ENCODE assay signal across 9 mouse cellular contexts in the genomic region with DNA sequence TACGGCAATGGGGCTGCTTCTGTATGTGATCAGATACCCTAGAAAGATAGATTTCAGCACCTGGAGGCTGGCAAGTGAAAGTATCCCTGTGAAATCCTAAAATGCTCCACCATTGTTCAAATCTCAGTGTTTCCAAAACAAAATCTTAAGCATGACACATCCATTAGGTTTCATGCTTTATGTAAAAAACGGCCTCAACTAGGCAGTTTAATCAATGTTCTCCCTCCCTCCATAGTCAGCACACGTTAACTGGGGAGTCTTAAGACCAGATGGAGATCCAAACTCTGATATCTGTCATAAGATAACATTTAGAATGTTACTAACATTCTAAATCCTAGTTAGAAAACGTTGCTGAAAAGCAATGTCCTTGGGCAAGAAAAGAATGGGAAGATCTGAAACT. TPM values are rescaled to one million over a fixed set of nuclear protein-coding genes. Genes with fewer than 3 reads are reported as not detected.
DNase-seq lines count a peak whose midpoint lies in the region; ATAC-seq and TF ChIP-seq lines count a peak whose summit lies in the region.
"Had no signal": no experiment of that assay in that cellular context is flagged by ENCODE, and none has a peak within 500 bp of the region (broad histone marks: within the 10 kb centered on the region; RNA-seq: fewer than 3 reads in every experiment).

No protein-coding gene starts in this region.

- DNase-seq in heart, adult 9 months (ENCODE audit: low spot score in 2 of 2), result no peak
- no peak for DNase-seq in forebrain, embryonic 14.5 days (ENCODE audit: low spot score)
- DNase-seq in gastrocnemius, postnatal 25 days, result no peak
- DNase-seq in layer of hippocampus, postnatal 36 days, result no peak

- H3K27me3 ChIP-seq in heart, embryonic 11.5 days (ENCODE audit: control insufficient read depth, insufficient read depth, low read length), result no peaks in the 10 kb centered on the region
- no peaks in the 10 kb centered on the region for H3K27me3 ChIP-seq in E14TG2a.4 (ENCODE audit: insufficient read depth, low read length)
- H3K27me3 ChIP-seq in forebrain, embryonic 14.5 days (replicated peaks; ENCODE audit: control insufficient read depth, insufficient read depth, low read length), result no peaks in the 10 kb centered on the region
- H3K27me3 ChIP-seq in liver, embryonic 16.5 days (ENCODE audit: control insufficient read depth, insufficient read depth, low read depth, low read length), result no peaks in the 10 kb centered on the region

- H3K9ac ChIP-seq in heart, embryonic 11.5 days (ENCODE audit: low read depth, low read length), result peak overlapping the region; percentile 98
- peak overlapping the region; percentile 100 for H3K9ac ChIP-seq in forebrain, embryonic 14.5 days (ENCODE audit: low read length)
- peak overlapping the region; percentile 89 for H3K9ac ChIP-seq in liver, embryonic 16.5 days (ENCODE audit: low read depth, low read length)

- H3K27ac ChIP-seq in heart, embryonic 11.5 days (ENCODE audit: low read depth, low read length), result peak overlapping the region; percentile 99; the same call in 1 of the 2 replicates
- peak overlapping the region; percentile 99 for H3K27ac ChIP-seq in forebrain, embryonic 14.5 days (ENCODE audit: low read depth, low read length)
- H3K27ac ChIP-seq in liver, embryonic 16.5 days (ENCODE audit: low read length), result no peak overlapping the region

- H3K9me3 ChIP-seq in heart, embryonic 11.5 days (replicated peaks; ENCODE audit: control insufficient read depth, low read length), result no peaks in the 10 kb centered on the region
- no peaks in the 10 kb centered on the region for H3K9me3 ChIP-seq in E14TG2a.4 (ENCODE audit: low read length)
- no peaks in the 10 kb centered on the region for H3K9me3 ChIP-seq in forebrain, embryonic 14.5 days (replicated peaks; ENCODE audit: control insufficient read depth, low read length)
- no peaks in the 10 kb centered on the region for H3K9me3 ChIP-seq in liver, embryonic 16.5 days (replicated peaks; ENCODE audit: control insufficient read depth, low read length)

- peaks cover 2% of the 10 kb centered on the region; the same call in 1 of the 2 replicates for H3K36me3 ChIP-seq in heart, embryonic 11.5 days (ENCODE audit: control insufficient read depth, insufficient read depth, low read length)
- H3K36me3 ChIP-seq in E14TG2a.4 (ENCODE audit: insufficient read depth, low read length), result peaks cover 32% of the 10 kb centered on the region
- 0 out of 2 replicates have a peak, but pooled peaks cover 6% of the 10 kb centered on the region for H3K36me3 ChIP-seq in forebrain, embryonic 14.5 days (ENCODE audit: control insufficient read depth, insufficient read depth, low read length)
- H3K36me3 ChIP-seq in liver, embryonic 16.5 days (ENCODE audit: control insufficient read depth, insufficient read depth), result no peaks in the 10 kb centered on the region

- TF ChIP-seq CTCF in E14TG2a.4 (conservative IDR thresholded peaks at IDR 0.05; ENCODE audit: low read length), result no peak

- H3K4me3 ChIP-seq in heart, embryonic 11.5 days (ENCODE audit: low read depth, low read length), result peak overlapping the region; percentile 86
- H3K4me3 ChIP-seq in E14TG2a.4 (replicated peaks; ENCODE audit: low read length), result peak overlapping the region; percentile 83
- H3K4me3 ChIP-seq in forebrain, embryonic 14.5 days (ENCODE audit: low read depth, low read length), result peak overlapping the region; percentile 96
- peak overlapping the region; percentile 95 for H3K4me3 ChIP-seq in liver, embryonic 16.5 days (ENCODE audit: low read depth, low read length)

- H3K4me1 ChIP-seq in heart, embryonic 11.5 days (ENCODE audit: control insufficient read depth, insufficient read depth, low read length), result peaks cover 7% of the 10 kb centered on the region
- H3K4me1 ChIP-seq in E14TG2a.4 (replicated peaks; ENCODE audit: low read depth, low read length), result peaks cover 74% of the 10 kb centered on the region
- H3K4me1 ChIP-seq in forebrain, embryonic 14.5 days (ENCODE audit: control insufficient read depth, insufficient read depth, low read length), result peaks cover 14% of the 10 kb centered on the region
- peaks cover 15% of the 10 kb centered on the region for H3K4me1 ChIP-seq in liver, embryonic 16.5 days (ENCODE audit: control insufficient read depth, low read depth, low read length)

- 8% methylated on average over 4 of the region's 4 CpGs for WGBS in heart, embryonic 11.5 days (ENCODE audit: insufficient replicate concordance)
- 16% methylated on average over 4 of the region's 4 CpGs for WGBS in forebrain, embryonic 14.5 days
- 18% methylated on average over 4 of the region's 4 CpGs for WGBS in liver, embryonic 16.5 days (ENCODE audit: insufficient replicate concordance)

- H3K4me2 ChIP-seq in heart, embryonic 11.5 days, result peak overlapping the region; percentile 70
- H3K4me2 ChIP-seq in forebrain, embryonic 14.5 days (ENCODE audit: low read length), result peak overlapping the region; percentile 54
- H3K4me2 ChIP-seq in liver, embryonic 16.5 days (ENCODE audit: low read depth, low read length), result peak overlapping the region; percentile 95

- ATAC-seq in heart, embryonic 11.5 days (replicated peaks; ENCODE audit: insufficient number of reproducible peaks, low FRiP score, low TSS enrichment), result no peak
- ATAC-seq in forebrain, embryonic 14.5 days, result no peak
- ATAC-seq in liver, embryonic 16.5 days (ENCODE audit: low read depth), result no peak
- no peak for ATAC-seq in CD4-positive, CD25-positive, alpha-beta regulatory T cell, adult 4 months

RNA-seq across cellular contexts. Expression of a gene that starts 0.9 kb away (rescaled TPM):
- 19.5 and 22.0 TPM in 2 replicates for polyA plus RNA-seq in heart, embryonic 11.5 days (2014; fragmentation: Nextera tagmentation; extraction: Ambion mirVana)
- 38.8 and 41.6 TPM in 2 replicates for polyA plus RNA-seq in forebrain, embryonic 14.5 days (2014; fragmentation: Nextera tagmentation; extraction: Ambion mirVana)
- polyA plus RNA-seq in liver, embryonic 16.5 days (2015; fragmentation: Nextera tagmentation; extraction: Ambion mirVana), result 4.5 and 4.7 TPM in 2 replicates
- total RNA-seq in gastrocnemius, postnatal 25 days (2021), result 1 to 10 TPM; 6.2 to 7.4 TPM
- 10 to 100 TPM; 22.0 to 28.5 TPM for polyA plus RNA-seq in CD4-positive, CD25-positive, alpha-beta regulatory T cell, adult 4 months (2017; shearing (Covaris generic))
- total RNA-seq in layer of hippocampus, postnatal 36 days (2021), result 10 to 100 TPM; 25.9 to 28.1 TPM

RNA-seq across cellular contexts. Expression of a gene that starts 11.7 kb away (rescaled TPM):
- not detected in 2 replicates for polyA plus RNA-seq in heart, embryonic 11.5 days (2014; fragmentation: Nextera tagmentation; extraction: Ambion mirVana)
- 0.36 TPM in 1 of 2 replicates, not detected in the other for polyA plus RNA-seq in forebrain, embryonic 14.5 days (2014; fragmentation: Nextera tagmentation; extraction: Ambion mirVana)
- 0.14 TPM in 1 of 2 replicates, not detected in the other for polyA plus RNA-seq in liver, embryonic 16.5 days (2015; fragmentation: Nextera tagmentation; extraction: Ambion mirVana)
- not detected for total RNA-seq in gastrocnemius, postnatal 25 days (2021)
- polyA plus RNA-seq in CD4-positive, CD25-positive, alpha-beta regulatory T cell, adult 4 months (2017; shearing (Covaris generic)), result not detected
- total RNA-seq in layer of hippocampus, postnatal 36 days (2021), result not detected
- total RNA-seq: neutrophil, adult 5-6 weeks had no signal
